Mouse (Mus musculus) embryo, embryonic 9.5 days (tissue): ENCODE data around the gene Heg1.

Experiments used
- DNase-seq: peaks from one replicate; pipeline ENCODE4 v3.0.0-alpha.2; 2017; ENCODE audit errors: extremely low spot score

Gene Heg1

DNA sequence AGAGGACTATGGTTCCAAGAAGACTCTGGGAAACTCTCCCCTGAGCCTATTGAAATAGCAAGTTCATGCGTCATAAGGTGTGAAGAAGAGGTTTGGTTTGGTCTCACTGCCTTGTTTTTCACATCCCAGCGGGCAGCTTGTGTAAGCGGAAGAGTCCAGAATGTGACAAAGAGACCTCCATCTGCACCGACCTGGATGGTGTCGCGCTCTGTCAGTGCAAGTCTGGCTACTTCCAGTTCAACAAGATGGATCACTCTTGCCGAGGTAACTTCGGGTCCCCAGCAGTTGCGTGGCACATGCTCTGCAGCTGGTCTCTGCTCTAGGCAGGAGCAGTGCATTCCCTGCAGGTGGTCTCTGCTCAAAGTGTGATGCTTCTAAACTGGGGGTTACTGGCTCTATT, 58.1 kb downstream of the Heg1 start:
- DNase-seq, result no peak

- no peak for DNase-seq
Measured at GRCm38 (mm10) chr16:33744622-33745419, 60.7 kb downstream of the Heg1 start.

DNA sequence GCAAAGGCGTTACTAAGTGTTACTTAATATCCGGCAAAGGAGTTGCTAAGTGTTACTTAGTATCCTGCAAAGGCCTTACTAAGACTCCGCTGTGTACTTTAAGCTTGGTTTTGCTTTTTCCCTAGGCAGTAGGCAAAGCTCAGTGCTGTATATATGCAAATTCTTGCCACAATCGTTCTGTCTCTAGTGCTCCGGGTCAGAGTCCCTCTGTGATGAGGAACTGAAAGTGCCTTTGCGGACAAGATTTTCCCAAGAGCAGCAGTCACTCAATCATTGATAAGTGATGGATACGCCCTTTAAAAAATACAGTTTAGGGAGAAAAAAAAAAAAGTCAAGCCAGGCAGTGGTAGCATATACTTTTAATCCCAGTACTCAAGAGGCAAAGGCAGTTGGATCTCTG, 61.3 kb downstream of the Heg1 start:
- DNase-seq, result no peak

DNA sequence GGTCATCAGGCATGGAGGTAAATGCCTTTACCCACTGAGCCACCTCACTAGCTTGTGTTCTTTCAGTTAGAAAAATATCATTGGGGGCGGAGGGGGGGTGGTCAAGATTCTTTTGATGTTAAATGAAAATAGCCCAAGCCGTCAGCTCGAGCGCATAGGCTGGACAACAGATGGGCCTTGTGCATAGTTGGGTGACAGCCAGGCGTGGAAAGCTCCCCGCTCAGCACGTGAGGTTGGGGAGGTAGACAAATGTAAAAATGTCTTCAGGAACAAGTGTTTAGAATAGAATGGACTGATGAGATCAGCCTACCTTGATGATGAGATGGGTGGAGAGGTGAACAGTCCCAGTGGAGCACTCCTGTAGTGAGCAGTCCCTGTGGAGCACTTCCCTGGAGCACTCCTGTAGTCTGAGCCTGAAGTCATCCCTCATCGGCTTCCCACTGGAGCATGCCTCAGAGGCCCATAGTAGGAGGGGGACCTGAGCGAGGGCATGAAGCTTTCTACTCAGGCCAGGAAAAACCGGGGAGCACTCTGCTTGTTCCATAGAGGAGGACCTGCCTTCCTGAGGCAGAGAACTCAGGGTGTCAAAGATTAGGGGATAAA, 62.0 kb downstream of the Heg1 start:
- no peak for DNase-seq

GRCm38 (mm10) chr16:33747346-33747954, 63.3 kb downstream of the Heg1 start:
- DNase-seq, result no peak

GRCm38 (mm10) chr16:33747994-33748393, 63.8 kb downstream of the Heg1 start:
- no peak for DNase-seq

- DNase-seq, result no peak
Measured at GRCm38 (mm10) chr16:33751152-33751551, 67.0 kb downstream of the Heg1 start.

DNA sequence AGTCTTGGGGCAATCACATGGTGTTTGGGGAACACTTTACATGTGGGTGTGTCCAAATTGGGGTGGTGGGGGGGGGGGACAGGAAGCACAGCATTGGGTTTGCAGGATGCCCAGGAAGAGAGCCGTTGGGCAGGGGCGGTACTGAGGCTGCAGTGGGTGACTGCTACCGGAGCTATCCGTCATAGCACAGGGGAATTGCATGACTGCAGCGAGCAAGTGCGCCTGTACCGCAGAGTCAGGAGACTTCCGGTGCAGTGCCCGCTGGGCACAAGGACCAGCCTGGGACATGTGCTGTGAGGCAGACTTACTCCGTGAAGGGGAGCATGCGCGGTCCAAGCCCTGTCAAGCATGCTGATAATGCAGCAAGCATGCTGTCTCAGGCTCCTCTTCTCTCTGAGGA, 67.4 kb downstream of the Heg1 start:
- no peak for DNase-seq

GRCm38 (mm10) chr16:33752904-33753578, 68.9 kb downstream of the Heg1 start:
- DNase-seq, result no peak

GRCm38 (mm10) chr16:33755293-33755692, 71.1 kb downstream of the Heg1 start:
- DNase-seq, result no peak

- no peak for DNase-seq
Measured at GRCm38 (mm10) chr16:33755961-33756360, 71.8 kb downstream of the Heg1 start.

GRCm38 (mm10) chr16:33756396-33756795, 72.2 kb downstream of the Heg1 start:
- DNase-seq, result no peak

DNA sequence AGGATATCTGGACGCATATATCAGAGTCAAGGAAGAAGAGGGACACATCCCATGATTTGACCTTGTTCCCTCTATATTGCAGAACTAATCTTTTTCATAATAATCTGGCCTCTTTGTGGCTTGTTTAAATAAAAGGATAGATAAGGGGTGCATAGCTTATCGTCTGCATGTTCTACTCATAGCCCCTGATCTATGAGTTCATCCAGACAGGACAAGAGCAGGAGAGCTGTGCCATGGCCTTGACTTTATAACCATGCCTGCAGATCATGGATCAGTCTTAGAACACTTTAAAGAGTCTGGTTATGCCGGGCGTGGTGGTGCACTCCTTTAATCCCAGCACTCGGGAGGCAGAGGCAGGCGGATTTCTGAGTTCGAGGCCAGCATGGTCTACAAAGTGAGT, 75.0 kb downstream of the Heg1 start:
- no peak for DNase-seq

GRCm38 (mm10) chr16:33760542-33760941, 76.4 kb downstream of the Heg1 start:
- DNase-seq, result no peak

GRCm38 (mm10) chr16:33760996-33761395, 76.8 kb downstream of the Heg1 start:
- no peak for DNase-seq

DNA sequence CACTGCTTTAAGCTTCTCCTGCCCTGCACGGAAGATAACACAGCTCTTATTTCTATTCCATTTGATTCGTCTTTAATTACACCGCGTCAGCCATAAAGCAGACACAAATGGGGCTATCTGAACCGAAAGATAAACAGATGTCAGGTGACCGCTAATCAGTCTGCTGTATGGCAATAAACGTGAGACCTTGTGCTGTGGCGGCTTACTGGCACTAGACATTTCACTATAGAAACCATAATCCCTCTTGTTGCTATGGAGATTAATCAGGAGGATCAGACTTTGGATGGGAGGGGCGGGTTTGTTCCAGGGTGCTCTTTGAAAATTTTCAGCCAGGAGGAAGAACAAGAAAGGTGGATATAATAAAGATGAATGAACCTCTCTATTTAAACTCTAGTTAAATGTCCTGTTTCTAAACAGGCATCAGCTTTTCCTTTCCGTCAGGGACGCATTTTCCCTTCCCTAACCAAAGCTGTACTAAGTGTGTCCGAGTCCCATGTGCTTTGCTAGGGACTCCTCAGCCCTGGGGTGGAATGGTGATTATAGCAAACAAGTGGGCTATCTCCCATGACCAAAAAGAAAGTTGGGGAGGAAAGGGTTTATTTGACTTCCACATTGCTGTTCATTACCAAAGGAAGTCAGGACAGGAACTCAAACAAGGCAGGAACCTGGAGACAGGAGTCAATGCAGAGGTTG, 80.5 kb downstream of the Heg1 start:
- no peak for DNase-seq

DNA sequence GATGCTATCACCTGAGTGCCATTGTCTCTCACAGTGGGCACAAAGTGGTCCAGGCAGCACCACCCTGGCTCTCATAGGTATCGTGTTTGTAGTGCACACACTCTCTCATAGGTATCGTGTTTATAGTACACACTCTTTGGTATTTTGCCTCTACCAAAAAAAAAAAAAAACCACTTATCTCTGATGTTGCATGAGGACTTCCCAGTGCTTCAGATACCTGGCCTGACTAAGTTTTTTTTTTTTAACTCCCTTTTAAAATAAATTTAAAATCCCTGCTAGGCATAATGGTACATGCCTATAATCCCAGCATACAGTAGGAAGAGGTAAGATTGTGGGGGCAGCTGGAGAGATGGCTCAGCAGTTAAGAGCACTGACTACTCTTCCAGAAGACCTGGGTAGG, 81.3 kb downstream of the Heg1 start:
- no peak for DNase-seq

DNA sequence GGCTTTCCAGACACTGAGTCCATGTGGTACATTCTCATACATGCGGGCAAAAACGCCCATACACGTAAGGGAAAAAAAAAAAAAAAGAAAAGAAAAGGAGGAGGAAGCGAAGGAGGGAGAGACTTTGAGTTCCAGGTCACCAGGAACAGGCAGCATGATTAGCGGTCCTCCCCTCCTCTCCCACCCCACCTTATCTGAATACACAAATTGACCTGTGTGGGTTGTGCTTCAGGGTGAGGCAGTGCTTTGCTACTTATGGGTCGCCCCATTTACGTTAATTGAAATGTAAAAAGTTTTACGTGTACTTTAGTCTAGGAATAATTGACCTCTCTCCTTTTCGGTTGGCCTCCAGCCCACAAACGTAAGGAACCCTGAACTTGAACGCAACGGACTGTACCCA, 82.1 kb downstream of the Heg1 start:
- DNase-seq, result no peak

GRCm38 (mm10) chr16:33766757-33767156, 82.6 kb downstream of the Heg1 start:
- no peak for DNase-seq

GRCm38 (mm10) chr16:33768491-33769278, 84.5 kb downstream of the Heg1 start:
- no peak for DNase-seq

- no peak for DNase-seq
Measured at GRCm38 (mm10) chr16:33769848-33770247, 85.7 kb downstream of the Heg1 start.
